Mouse (Mus musculus) right cerebral cortex, postnatal 36 days (tissue): Measurements from ENCODE around the gene 1700014D04Rik.
"Not testable (repeated sequence)": the region's sequence is repeated elsewhere in the genome, so short reads cannot be mapped to it uniquely, and the experiment has no call there.

Source experiments
- DNase-seq, 2 experiments: peaks; one replicate each; pipeline ENCODE4 v3.0.0; 2022; ENCODE audit warnings: low spot score in 2 of 2, mixed read lengths in 1 of 2

The 1700014D04Rik gene

DNA sequence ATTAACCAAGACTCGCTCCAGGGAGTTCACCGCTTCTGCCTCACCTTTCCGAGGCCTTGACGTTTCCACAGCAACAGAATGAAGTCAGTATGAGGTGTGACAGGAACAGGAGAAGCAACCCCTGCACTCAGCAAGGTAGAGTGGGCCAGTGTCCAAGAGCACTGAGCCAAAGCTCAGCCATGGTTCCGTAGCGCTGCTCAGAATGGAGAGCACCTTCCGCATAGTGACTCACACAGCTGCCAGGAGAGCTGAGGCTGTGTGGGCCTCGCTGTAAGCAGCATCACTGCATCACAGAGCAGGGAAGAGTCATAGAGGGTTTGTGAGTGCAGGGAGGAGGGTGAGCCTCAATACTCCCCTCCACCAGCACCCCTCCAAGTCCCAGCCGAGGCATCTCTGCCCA lies at the start of gene 1700014D04Rik:
TSS of gene 1700014D04Rik (minus strand) at position 42 of the 400 bp plus-strand sequence.
- DNase-seq, result peak; percentile 51 to 71

DNA sequence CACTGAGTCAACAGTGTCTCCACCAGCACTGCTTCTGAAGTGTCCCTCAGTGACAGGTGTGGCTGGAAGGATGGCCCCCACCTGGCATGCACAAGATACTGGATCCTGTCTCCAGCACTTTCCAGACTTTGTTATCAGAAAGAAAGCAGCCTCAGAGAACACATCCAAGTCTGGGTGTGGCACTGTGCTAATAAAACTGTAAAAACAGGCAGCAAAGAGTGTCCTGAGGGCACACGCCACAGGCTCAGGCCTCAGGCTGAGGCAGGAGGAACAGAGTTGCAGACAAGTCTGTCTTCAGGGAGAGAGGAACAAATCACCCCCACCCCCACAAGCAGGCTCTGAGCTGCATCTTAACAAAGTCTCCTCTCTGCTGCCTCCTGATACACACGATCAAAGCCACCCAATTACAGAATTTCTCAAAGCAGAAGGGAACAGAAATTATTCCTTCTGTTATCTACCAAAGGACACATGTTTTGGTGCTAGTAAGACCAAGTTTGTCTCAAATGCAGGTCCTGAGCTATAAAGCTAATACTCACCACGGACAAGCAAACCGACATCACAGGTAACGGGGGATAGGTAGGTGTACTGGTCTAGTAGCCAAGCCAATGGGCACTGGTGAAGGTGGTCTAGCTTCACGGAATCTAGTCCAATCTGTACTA lies 49.4 kb upstream of the 1700014D04Rik start:
- DNase-seq, result no peak

DNA sequence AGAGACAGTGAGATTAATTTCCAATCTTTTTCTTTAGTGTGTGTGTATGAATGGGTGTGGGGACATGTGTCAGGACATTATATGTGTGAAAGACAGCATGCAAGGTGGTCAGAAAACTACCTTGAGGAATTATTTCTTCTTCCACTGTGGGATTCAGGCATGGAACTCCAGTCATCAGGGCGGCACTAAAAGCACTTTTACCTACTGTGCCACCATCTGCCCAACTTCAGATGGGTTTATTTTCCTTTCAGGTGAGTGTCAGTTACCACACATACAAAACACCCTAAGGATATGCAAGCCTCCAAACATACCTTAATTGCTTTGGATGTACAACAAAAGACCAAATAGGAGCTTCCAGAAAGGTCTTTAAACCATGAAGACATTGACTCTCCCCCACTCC lies 48.2 kb upstream of the 1700014D04Rik start:
- no peak for DNase-seq

DNA sequence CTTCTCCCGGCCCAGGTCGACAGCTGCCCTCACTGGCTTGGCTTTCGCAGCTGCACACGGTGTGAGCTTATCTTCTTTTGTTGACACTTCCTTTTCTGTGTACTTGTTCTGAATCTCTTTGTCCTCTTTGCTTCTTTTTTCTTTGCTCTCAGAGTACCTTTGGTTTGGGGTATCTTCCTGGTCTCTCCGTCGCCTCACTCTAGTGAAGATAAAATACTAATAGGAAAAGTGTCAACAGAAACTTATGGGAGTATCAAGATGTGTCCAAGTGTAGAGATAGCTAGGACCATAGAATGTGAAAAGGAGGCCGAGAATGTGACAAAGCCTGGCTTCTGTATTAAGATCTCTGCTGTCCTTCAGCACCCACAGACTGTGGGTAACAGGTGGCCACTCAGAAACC lies 35.6 kb upstream of the 1700014D04Rik start, which contains the start of gene Gm49354:
TSS of gene Gm49354 (minus strand) at position 101 of the 400 bp plus-strand sequence.
- DNase-seq, result no peak

GRCm38 (mm10) chr13:59779744-59780264 lies 33.3 kb upstream of the 1700014D04Rik start:
- not testable (repeated sequence) for DNase-seq

DNA sequence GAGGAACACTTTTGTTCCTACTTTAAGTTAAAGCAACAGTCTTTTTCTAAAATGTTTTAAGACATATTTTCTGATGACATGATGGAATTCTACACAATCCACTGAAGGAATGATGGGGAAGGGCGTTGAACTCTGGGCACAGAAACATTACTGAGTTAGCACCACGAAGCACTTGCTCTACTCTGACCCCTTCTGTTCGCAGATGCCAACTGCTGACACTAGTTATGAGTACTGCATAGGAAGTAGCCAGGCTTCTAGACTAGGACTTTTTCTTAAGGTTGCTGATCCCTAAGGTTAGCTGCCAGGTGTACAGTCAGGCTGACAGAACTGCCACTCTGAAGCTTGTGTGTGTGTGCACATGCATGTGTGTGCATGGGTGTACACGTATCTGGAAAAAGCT lies 32.7 kb upstream of the 1700014D04Rik start:
- no peak for DNase-seq

DNA sequence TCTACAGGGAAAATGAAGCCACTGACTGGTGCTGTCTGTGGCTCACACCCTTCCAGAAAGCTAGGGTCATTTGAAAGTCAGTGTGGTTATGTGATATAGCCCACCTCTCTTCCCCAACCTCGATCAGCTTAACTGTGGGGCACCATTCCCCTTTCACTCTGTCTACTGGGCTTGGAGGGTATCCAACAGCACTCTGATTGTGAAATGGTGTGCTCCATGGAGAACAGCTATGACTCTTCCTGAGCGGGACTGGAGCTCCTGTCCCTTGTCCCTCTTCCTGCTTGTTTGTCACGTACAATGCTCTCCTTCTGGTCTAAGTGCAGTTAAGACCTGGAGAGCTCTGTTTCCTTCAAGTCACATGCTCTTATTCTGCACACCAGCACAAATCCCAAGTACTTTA lies 28.6 kb upstream of the 1700014D04Rik start:
- DNase-seq, result no peak

DNA sequence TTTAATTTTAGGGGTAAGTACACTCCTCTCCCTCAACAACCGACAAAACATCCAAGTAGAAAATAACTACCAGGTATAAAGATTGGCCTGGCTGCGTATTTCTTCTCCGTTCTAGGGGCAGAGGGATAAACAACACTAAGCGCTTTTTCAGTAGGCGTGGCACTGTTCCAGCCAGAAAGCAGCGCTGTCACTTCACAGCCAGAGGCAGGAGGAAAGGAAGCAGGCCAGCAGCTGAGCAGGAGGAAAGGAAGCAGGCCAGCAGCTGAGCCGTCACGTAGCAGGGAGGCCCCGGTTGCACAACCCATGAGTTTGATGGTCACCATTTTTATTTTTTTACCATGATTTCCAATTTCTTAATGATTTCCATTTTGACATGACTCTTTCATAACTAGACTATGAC lies 24.7 kb upstream of the 1700014D04Rik start:
- DNase-seq, result peak; percentile 48 to 57

DNA sequence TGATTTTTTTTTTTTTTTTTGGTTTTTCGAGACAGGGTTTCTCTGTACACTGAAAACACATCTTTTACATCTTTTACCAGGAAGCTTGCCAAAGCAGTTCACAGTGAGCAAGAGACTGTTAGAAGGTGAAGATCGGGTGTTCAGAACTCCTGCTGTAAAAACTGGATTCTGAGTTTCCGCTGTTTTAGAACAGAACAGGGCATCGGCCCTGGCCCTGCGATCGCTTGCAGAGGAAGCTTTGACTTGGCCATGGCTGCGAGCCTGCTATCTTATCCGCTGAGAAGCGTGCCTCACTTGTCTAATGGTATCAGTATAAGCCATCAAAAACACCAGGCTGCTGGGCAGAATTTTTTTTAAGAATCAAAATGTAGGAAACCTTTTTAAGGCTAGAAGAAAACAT lies 24.3 kb upstream of the 1700014D04Rik start:
- DNase-seq, result no peak

DNA sequence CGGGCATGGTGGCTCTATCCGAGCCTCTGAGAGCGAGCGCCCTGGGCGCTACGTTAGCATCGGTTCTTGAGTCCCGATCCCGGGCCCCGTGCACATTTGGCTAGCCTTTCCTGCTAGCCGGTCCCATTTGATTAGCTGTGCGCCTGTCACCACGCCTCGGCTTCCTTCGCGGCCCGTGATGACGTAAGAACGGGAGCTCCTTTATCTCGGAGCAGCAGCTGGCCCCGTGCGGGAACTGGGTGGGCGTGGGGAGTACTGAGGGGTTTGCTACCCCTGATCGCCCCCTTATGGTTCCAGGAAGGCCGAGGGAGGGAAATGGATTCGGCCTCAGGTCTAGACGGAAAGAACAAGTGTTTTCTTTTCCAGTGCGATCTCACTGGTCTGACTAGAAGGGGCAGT lies 23.6 kb upstream of the 1700014D04Rik start:
- DNase-seq, result peak; percentile 82 to 86

DNA sequence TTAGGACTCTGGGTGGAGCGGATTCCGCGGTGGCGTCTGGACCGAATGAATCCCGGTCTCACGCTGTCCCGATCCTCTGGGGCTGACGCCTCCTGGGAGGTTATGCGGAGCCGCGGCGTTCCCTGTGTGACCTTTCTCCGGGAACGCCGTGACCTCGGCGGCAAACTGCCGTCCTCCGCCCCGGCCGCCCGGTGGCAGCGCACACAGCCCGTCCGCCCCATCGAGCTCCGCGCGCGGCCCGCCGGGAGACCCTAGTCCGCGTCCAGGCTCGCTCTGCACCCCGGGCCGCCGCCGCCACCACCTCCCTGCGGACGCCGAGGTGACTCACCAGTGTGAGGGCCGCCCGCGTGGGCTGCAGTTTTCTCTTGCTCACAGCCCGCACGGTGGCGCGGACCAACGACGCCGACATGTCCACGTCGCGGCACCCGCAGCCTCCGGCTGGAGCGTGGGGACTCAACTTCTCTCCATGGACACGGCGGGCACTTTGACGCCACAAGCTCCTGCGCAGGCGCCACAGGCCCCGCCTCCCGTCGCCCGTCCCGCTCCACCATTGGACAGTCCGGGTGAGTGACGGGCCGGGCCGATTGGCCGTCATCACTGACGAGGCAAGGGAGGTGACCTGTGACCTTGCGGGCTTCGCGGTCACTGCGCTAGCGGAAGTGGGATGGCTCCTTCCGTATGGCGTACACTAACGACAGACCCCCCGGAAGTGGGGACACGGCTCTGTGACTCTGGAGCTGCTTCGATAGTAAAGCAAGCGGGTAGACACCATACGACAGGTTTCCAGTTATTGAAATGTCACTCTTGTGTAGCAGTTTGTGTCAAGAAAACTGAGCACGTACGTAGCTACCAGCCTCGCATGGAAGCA lies 23.0 kb upstream of the 1700014D04Rik start, which contains the start of gene Isca1:
TSS of gene Isca1 (minus strand) at position 515 of the 868 bp plus-strand sequence.
- peak; percentile 99 for DNase-seq

DNA sequence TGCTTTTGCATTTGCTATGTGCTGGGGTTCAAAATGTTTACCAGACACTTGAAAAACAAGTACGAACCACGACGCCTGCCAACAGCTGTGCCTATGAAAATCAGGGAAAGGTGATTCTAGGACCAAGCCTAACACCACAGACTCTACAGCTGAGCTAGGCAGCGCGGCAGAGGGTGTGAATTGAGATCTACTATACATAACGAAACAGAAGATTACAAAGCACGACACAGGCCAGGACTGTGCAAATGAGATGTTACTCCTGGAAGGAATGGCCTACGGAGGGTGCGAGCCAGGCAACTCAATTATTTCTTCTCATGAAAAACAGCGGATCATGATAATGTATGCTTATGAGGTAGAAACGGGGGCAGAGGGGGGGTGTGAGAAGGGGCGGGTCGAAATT lies 22.0 kb upstream of the 1700014D04Rik start:
- DNase-seq, result no peak

DNA sequence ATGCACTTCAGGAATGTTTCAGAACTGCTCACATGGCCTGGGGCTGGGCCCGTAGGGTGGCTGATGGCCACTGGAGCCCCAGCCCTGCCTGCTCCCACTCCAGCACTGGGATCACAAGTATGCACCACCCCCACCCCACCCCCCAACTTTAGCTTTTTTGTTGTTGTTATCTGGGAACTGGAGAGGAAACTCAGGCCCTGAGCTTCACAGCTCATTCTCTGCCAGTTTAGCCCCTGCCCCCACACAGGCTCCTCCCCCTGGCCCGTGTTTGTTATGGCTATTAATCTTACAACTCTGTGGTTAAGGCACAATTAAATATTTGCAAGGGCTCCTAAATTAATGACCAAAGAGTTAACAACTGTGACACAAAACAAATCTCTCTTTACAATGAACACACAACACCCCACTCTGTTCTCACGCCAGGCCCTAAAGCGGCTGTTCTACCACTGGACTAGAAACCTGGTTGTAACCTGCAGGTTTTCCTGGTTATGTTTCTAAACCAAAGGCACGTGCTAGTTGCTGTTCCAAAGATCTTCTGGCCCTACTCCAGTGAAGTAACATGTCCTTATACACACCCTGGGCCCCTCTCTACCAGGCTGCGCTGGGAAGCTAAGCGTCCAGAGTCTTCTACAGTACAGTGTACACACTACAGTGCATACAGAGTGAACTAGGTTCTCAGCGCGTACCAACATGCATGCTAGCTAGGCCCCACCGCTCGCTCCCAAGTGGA lies 20.4 kb upstream of the 1700014D04Rik start:
- no peak for DNase-seq

- no peak for DNase-seq
These were observed 16.2 kb upstream of the 1700014D04Rik start for GRCm38 (mm10) chr13:59762791-59763190.

DNA sequence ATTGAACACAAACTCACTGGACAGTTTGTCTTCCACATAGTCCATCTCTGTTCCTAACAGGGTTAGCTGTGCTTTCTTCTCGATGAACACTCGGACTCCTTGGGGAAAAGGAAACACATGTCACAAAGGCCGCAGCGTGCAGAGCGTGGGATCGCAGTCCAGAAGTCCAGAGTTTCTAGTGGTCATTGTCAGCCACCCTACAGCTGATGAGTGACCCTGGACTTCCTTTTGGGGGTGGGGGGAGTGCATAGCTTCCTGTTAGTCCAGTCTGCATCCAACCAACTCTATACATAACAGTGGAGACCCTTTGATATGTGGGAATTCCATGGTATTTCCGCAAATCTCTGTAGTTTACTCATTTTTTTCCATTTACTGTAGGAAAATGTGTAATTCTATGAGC lies 10.4 kb upstream of the 1700014D04Rik start:
- no peak for DNase-seq

- no peak for DNase-seq
These were observed 3.8 kb upstream of the 1700014D04Rik start for GRCm38 (mm10) chr13:59750310-59750709.

DNA sequence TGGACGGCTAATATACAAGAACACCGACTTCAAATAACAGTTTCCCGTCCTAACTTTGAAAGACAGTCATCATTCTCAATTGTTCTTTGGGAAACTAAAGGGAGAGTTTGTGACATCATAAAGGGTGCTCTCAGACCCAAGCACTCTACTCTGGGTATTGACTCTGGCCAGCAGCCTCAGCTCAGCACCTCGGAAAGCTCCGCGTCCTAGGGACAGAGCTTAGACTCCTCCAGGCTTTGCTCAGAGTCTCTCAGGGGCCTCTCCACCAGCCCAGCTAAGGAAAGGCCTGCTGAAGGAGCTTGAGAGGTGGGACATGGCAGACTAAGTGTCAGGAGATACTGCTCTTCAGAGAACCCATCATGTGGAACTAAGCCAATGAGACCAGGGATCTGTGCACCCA lies 388 bp downstream of the 1700014D04Rik start:
- DNase-seq, result no peak

DNA sequence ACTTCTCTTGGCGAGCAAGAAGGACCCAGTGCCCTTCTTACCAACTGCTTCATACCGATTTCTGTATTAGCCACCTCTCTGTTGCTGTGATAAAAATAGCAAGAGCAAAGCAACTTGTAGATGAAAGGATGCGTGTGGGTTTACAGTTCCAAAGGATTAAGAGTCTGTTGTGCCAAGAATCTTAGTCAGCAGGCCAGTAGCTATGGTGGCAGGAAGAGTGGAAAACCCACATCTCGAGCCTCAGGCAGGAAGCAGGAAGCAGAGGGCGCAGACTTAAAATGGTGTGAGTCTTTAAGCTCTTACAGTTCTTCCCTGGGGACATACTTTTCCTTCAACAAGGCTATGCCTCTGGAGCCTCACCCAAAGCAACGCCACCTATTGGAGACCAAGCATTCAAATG lies 1.1 kb downstream of the 1700014D04Rik start:
- no peak for DNase-seq

DNA sequence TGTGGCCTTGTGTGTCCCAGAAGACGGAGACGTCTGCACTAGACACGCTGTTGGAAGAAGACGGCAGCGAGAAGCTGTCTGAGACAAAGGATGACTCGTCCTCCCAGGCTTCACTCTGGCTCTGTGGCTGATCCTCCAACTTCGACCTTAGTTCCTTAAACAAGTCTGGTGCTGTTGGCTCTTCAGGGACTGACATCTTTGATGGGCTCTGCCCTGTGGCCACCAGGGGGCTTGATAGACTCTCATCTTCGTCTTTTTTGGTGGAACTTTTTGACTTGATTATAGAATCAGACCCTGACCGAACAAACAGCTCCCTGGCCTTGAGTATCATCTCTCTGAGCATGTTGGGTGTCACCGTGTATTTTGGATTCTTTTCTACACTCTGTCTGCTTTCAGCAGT lies 4.9 kb downstream of the 1700014D04Rik start:
- DNase-seq, result no peak

GRCm38 (mm10) chr13:59741096-59741495 lies 5.5 kb downstream of the 1700014D04Rik start:
- no peak for DNase-seq

- no peak for DNase-seq
These were observed 7.2 kb downstream of the 1700014D04Rik start for GRCm38 (mm10) chr13:59739397-59739796.

- DNase-seq, result no peak
These were observed 8.1 kb downstream of the 1700014D04Rik start for GRCm38 (mm10) chr13:59738455-59738854.
